Mouse (Mus musculus) gastrocnemius, postnatal 14 days (tissue): ENCODE results near the gene Kdelr1. TPM values are rescaled to one million over a fixed set of nuclear protein-coding genes. Genes with fewer than 3 reads are reported as not detected.
"Not testable (repeated sequence)": the region's sequence is repeated elsewhere in the genome, so short reads cannot be mapped to it uniquely, and the experiment has no call there.

Experiments
- DNase-seq: peaks from one replicate; pipeline ENCODE4 v3.0.0; 2021; ENCODE audit warnings: mixed read lengths
- intact Hi-C: fragments of 180-260 bp; cut with DNase I; formaldehyde crosslinking; loops from one replicate; pipeline ENCODE4 v1.15.1; 2025; ENCODE audit warnings: low total_unique reads
- total RNA-seq, 2 experiments: library from RNA; stranded (reverse); gene quantifications; 2 replicates each; pipeline ENCODE4 v1.2.3; 2021

Kdelr1 gene
- total RNA-seq, 2 experiments from 2014 or later: 64.2 to 68.5 TPM

DNA sequence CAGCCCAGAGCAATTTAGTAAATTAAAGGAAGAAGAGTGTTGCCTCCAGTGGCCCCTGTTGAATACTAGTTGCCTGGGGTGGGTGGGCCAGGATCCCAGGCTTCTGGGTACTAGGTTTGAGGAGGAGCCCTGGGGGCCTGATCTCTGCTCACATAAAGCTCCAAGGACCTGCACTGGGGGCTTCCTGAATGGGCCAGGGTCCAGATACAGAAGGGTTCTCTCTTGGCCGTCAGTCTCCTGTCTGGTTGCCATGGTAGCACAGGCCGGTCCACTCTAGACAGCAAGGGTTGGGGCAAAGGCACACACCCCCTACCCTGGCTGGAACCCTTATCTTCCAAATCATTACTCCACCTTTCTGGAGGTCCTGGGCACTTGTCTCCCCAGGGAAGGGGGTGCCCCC, 4.7 kb upstream of the Kdelr1 start:
- intact Hi-C loops: no loop called here
- no peak for DNase-seq

GRCm38 (mm10) chr7:45869107-45869670, 3.4 kb upstream of the Kdelr1 start:
- intact Hi-C loops: no loop called here
- DNase-seq: no peak

GRCm38 (mm10) chr7:45869787-45870186, 2.8 kb upstream of the Kdelr1 start:
- intact Hi-C loops: loop anchor here (2.0 to 5.0 kb wide), 2 partner anchors 63 to 145 kb away; no protein-coding TSS in a partner anchor
- DNase-seq: no peak

DNA sequence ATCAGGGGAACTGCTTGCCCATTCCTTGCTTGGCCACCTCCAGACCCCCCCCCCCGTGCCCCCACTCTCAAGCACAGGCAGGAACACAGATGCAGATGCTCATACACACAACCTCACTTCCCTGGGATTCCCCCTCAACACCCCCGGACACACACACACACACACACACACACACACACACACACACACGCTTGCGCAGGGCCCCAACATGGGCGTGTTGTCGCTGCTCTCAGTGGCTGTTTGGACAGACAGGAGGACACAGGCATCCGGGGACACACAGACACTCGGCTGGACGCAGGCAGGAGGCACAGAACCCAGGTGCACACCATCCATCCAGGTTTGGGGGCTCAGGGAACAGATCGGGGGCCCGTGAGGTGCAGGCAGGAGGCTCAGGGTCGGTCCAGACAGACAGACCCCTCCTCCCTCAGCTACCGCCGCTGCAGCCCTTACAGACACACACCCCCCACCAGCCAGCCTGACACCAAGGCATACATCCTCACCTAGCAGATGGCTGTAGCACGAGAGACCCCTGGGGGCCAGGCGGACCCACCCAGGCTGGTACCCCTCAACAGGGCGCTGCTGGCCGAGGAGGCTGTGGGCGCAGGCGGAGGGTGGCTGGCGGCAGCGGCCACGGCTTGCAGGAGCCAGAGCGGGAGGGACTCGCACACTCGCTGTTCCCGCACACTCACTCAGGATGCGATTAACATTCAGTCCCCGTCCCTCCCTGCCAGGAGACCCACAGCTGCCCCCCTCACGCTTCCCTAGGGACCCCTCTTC, 2.1 kb upstream of the Kdelr1 start:
- no peak for DNase-seq
- intact Hi-C loops: loop anchor here (2.0 to 5.0 kb wide), 2 partner anchors 62 to 144 kb away; no protein-coding TSS in a partner anchor

DNA sequence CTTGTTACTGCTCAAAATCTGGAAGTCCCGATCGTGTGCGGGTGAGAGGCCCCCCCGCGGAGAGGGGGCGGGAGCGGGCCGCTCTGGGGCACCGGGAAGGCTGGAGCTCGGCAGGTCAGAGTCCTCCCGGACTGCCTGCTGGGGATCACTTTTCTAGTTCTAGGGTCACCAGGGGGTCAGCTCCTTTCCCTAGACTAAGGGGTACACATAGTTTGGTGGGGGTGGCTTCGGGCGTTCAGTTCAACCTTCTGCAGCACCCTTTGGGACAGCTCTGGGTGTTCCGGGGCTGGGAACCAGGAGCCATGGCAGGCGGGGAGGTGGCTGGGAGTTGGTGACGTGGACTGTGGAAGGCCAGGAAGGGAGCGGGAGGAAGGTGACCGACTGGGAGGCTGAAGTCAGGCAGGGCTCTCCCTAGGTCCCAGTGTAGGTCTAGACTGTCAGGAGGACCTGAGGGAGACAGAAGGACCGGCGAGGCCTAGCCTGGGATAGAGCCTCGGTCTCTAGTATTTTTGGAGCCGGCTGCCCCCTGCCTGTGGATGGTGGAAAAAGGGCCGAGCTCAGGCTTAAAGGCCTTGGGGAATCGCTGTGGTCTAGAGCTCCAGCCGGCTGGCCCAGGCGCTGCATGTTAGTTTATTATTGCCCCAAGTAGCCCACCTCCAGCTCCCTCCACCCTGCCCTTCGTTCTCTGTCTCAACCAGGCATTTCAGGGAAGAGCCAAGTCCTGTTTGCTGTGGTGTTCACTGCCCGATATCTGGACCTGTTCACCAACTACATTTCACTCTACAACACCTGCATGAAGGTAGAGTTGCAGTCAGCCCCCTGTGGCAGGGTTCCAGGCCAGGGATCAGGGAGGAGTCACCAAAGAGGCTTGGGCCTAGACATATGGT, 732 bp downstream of the Kdelr1 start:
- peak; percentile 62 for DNase-seq
- intact Hi-C loops: loop anchor here (5.0 kb wide), 1 partner anchor 59 kb away; no protein-coding TSS in a partner anchor

- no peak for DNase-seq
- intact Hi-C loops: loop anchor here (2.0 kb wide), 1 partner anchor 136 kb away; no protein-coding TSS in a partner anchor
Observed at GRCm38 (mm10) chr7:45876895-45877294, 4.3 kb downstream of the Kdelr1 start.

- intact Hi-C loops: not testable (repeated sequence)
Observed at GRCm38 (mm10) chr7:45878278-45878677, 5.7 kb downstream of the Kdelr1 start, which contains the start of gene Grin2d. Grin2d (minus strand) TSS chr7:45878378.

GRCm38 (mm10) chr7:45880531-45880930, 8.0 kb downstream of the Kdelr1 start:
- no peak for DNase-seq
- intact Hi-C loops: no loop called here

More at GRCm38 (mm10) chr7:45878278-45878677, 5.7 kb downstream of the Kdelr1 start, which contains the start of gene Grin2d:
- not testable (repeated sequence) for DNase-seq

GRCm38 (mm10) chr7:45881011-45881410, 8.4 kb downstream of the Kdelr1 start:
- DNase-seq: no peak
- intact Hi-C loops: no loop called here

DNA sequence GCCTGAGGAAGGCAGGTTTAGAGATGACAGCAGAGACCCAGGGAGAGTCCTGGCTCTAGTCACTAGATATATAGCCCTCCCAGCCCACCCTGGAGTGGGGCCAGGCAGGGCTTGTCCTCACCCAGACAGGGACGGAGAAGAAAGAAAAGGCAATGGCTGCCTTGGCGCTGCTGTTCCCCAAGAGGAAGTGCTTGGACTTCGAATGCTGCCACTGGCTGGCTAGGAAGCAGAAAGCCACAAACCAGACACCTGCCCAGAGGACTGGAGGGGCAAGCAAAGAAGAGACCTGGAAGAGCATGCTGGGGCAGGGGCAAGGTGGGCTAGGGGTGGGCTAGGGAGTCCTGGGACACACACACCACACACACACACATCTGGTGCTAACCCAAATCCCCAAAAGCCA, 14.7 kb downstream of the Kdelr1 start:
- intact Hi-C loops: no loop called here
- no peak for DNase-seq

DNA sequence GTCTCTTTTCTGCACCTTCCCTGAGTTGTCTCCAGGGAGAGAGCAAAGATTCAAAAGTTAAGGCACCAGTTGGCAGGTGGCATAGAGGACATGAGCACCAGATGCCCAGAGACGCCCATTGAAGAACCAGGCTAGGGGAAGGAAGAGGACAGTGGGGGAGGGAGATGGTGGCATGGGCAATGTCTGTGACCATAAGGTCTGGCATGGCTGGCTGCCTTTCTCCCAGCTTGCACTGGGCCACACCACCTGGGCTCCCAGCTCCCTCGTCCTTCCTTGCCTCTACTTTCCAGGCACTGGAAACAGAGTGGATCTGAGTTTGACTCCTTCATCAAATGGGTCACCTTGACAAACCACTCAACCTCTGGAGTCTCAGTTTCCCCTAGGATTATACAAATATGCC, 20.1 kb downstream of the Kdelr1 start:
- intact Hi-C loops: no loop called here
- DNase-seq: no peak

GRCm38 (mm10) chr7:45895931-45896516, 23.5 kb downstream of the Kdelr1 start:
- DNase-seq: no peak
- intact Hi-C loops: no loop called here

GRCm38 (mm10) chr7:45896517-45897257, 24.1 kb downstream of the Kdelr1 start, which contains the start of the genes Syngr4 and Tmem143:
Syngr4 (minus strand) TSS chr7:45896714.
Tmem143 (plus strand) TSS chr7:45896941.
- DNase-seq: peak; percentile 98
- intact Hi-C loops: no loop called here

DNA sequence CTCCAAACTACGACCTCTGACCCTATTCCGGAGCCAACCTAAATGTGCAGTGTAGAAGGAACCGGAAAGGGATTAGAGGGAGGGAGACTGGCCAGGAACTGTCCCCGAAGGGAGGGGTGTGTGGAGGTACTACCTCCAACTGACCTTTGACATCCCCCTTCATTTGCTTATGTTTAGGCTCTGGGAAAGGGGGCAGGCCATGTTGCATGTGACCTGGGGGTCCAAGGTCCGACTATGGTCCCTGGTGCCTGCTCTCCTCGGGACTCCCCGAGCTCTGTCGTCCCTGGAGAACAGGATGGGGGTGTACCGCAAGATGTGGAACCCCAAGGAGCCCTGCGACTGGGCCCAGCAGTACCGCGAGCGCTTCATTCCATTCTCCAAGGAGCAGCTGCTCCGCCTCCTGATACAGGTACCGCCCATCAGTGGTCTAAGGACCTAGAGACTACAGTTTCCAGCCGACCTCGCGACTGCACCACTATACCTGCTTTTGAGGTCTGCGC, 24.7 kb downstream of the Kdelr1 start:
- intact Hi-C loops: no loop called here
- DNase-seq: peak; percentile 40

DNA sequence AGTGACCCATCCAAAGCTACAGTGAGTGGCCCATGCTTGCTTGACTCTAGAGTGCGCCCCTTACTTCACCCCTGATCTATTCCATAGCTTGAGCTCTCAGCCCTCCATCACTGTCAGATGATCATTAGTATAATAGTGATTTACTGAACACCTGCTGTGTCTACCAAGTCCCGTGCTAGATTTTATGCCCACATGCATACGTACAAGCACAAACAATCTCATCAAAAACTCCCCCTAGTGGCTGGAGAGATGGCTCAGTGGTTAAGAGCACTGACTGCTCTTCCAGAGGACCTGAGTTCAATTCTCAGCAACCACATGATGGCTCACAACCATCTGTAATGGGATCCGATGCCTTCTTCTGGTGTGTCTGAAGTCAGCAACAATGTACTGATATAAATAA, 25.6 kb downstream of the Kdelr1 start:
- intact Hi-C loops, DNase-seq: not testable (repeated sequence)

DNA sequence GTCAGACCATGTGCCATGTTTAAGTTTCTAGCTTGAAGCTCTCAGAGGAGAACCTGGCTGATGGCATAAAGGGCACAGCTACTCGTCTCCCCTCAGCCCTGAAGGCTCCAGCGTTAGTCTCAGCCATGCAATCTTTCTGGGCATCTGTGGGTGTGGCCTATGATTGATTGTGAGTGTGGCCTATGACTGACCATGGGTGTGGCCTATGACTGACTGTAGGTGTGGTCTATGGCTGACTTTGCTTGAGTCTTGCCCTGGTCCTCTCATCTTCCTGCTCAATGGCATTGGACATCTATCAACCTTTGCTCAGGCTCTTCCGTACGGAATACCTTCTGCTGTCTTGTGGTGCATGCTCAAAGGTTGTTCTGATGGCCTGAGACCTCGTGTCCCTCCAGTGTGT, 29.0 kb downstream of the Kdelr1 start:
- peak; percentile 23 for DNase-seq
- intact Hi-C loops: no loop called here

GRCm38 (mm10) chr7:45902481-45903002, 30.0 kb downstream of the Kdelr1 start:
- intact Hi-C loops: no loop called here
- no peak for DNase-seq

GRCm38 (mm10) chr7:45906622-45907021, 34.0 kb downstream of the Kdelr1 start:
- no peak for DNase-seq
- intact Hi-C loops: no loop called here
